Mouse (Mus musculus) heart, adult 9 months (tissue): ENCODE results near the gene Dars2.
A peak's percentile ranks its signal among the peaks of the same experiment; 100 is the strongest.

Source experiments
- DNase-seq, 2 experiments: peaks; one replicate each; pipeline ENCODE4 v3.0.0; 2022; ENCODE audit warnings: low spot score in 2 of 2

Gene Dars2

DNA sequence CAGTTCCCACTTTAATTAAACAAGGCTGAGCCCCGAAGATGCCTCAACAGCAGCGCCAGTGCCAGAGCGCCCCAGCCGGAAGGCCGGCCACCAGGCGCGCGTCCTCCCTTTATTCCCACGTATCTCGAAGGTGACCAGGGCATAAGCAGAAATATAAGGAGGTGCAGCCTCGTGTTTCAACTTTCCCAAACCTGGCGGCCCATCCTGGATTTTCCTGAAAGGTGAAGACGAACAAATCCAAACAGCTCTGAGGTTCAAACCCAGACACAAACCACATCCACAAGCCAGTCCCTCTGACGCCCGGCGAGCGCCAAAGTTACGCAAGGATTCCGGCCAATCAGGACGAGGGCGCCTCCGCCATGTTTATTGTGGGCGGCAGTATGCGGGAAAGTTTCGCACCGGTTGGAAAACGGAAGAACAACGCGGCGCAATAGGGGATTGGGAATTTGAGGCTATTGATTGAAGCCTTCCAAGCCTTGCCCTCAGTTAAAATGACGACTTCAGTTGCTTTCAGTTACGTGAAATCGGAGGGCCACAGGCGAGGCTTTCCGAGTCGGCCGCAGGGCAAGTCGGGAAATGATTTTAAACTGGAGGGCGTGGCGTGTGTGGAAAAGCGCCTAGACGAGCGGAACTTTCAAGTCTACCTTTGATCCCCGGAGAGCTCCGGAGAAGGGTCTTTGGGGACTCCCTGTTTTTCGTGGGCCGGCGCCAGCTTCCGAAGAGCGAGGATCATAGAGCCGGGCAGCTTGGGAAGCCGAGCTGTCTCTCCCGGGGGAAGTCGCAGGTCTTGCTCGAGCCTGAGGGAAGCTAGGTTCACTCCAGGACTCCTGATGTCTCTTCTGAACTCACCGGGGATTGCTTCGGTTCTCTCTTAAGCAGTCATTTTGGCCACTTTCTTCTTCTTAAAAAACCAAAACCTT is at the start of gene Dars2, which contains the start of gene Cenpl:
Gene Dars2, minus strand, starts transcription at position 307 of the 920 bp plus-strand sequence.
Gene Cenpl, plus strand, starts transcription at position 362 of the 920 bp plus-strand sequence.
- peak; percentile 98 for DNase-seq

DNA sequence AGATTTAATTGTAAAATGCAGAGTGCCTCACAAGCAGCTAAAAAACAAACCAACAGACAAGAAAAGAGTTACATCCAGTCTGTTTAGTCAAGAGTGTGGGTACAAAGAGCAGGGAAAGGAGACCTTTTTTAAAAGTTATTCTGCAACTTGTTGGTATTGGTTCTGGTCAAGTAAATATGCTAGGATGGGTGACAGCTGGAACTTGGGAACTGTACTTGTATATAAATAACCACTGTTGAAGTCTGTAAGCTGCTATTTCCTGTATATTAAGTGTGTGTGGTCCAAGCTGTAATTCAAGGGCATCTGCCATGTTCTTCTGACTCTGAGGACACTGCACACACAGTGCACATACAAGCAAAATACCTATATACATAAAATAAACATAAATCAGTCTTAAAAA is 44.1 kb upstream of the Dars2 start:
- DNase-seq: no peak

DNA sequence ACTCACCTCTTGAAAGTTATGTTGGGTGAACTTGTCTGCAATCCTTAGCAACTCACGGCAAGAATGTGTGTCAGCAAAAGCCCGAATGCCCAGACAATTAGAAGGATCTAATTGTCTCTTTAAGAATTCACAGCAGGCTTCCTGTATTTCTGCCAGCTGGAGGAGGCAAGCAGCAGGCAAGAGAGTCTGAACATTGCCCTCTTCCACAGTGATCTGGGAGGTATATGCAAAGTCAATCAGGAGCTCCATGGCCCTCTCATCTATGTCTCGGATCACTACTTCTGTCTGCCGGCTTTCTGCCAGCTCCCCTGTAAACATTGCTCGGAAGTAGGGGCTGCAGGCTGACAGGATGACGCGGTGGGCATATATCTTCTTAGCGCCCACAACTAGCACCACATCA is 38.8 kb upstream of the Dars2 start:
- no peak for DNase-seq

DNA sequence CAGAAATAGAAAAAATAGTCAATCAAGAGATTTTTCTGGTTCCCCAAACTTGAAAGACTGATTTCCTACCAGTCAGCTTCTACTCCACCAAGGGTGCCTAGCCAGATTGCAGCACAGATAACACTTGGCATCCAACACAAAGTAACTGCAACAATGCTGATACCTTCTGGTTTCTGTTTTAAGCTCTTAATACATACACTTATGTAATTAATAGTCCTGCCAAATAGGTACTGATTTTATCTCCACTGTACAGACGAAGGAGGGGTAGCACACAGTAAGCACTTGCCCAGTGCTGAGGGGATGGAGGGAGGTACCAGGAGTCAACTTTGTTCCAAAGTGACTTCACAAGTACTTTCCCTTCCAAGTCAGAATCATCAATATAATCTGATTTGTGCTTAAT is 33.4 kb upstream of the Dars2 start:
- no peak for DNase-seq

DNA sequence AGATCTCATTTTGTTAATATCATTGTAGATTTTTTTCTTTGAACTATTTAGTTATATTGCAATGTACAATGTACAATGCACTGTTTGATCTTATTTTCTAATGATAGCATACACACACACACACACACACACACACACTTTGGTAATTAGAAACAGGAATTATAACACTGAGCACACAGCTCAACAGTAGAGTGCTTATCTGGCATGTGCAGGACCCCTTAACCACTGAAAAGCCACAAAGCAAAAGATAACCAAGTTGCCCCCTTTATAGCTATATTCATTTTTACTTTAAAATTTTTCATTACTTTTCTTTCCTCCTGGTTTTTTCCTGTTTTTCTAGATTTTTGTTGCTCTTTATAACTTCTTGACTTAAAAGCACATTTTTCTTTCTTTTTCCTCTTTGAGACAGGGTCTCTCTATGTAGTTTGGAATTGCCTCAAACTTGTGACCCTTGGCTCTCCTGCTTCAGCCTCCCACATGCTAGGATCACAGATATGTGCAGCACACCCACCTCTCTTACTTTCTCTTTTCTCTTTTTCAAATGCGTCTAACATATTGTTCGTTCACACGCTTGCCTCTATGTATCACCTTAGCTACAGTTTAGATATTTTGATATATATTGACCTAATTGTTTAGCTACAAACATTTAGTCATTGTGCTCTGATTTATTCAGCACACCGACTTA is 29.4 kb upstream of the Dars2 start:
- DNase-seq: no peak

DNA sequence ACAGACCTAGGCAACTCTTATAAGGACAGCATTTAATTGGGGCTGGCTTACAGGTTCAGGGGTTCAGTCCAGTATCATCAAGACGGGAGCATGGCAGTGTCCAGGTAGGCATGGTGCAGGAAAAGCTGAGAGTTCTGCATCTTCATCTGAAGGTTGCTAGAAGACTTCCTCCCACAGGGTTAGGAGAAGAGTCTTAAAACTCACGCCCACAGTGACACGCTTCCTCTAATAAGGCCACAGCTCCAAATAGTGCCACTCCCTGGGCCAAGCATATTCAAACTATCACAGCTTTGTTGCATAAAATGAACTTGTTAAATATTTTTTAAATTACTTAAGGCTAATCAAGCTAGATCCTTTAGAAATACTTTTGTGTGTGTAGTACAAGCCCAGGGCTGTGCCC is 6.8 kb upstream of the Dars2 start:
- DNase-seq: no peak

DNA sequence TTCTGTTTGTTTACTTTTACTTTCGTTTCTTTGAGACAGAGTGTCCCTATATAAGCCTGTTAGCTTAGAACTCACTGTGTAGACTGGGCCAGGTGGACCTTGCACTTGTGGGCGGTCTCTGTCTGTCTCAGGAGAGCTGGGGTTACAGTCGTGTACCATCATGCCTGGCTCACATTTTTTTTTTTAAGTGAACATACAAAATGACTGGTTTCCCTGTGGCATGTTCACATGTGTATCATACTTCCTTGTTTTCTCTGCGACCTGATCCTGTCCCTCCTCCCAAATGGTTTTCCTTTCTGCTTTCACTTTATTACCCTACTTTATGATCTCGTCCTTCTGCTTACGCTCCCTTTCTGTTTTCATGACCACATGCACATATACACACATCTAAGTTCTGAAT is 5.8 kb upstream of the Dars2 start:
- DNase-seq: no peak

DNA sequence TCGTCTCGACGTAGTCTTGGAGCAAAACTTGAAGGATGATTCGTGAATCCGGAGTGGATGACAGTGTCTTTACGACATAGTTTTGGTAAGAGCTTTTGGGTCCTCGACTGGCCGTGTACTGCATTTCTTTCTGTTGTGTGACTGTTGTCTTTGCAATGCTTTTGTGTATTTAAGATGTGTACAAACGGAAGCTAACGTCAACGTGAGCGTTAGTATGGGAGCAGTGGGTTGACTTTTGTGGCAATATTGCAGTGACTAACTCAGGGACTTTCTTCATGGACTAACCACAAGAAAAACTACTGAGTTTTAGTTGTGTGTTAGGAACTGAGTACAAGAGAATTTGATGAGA is 788 bp upstream of the Dars2 start:
- DNase-seq: peak in 1 of 2 experiments; percentile 3

DNA sequence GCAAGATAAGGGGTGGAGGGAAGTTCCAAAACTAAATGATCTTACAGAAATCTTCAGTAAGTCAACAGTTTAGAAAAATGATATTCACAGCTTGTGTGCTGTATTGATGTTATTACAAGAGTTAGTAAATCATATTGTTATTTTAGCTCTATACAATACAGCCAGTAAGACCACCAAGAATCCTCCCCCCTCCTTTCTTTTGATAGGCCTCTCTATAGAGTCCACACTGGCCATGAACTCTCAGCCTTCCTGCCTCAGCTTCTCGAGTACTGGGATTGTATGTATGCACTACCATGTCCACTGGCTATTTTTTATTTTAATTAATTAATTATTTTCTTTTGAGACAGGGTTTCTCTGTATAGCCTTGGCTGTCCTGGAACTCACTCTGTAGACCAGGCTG is 7.1 kb downstream of the Dars2 start:
- DNase-seq: no peak

DNA sequence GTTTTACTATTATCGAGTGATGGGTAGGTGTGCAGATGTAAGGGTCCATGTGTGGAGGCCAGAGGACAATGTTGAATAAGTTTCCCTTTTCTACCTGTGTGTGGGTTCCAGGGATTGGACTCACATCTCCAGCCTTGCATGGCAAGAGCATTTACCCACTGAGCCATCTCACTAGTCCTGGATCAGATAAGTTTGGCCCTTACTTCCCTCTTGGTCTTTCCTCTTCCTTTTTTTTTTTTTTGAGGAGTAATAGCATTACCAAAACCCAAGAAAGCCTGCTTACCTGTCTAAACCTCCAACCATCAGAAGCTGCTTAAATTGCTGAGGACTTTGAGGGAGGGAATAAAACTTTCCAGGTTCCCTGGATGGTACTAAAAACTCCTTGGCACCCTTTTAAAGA is 13.3 kb downstream of the Dars2 start:
- no peak for DNase-seq

DNA sequence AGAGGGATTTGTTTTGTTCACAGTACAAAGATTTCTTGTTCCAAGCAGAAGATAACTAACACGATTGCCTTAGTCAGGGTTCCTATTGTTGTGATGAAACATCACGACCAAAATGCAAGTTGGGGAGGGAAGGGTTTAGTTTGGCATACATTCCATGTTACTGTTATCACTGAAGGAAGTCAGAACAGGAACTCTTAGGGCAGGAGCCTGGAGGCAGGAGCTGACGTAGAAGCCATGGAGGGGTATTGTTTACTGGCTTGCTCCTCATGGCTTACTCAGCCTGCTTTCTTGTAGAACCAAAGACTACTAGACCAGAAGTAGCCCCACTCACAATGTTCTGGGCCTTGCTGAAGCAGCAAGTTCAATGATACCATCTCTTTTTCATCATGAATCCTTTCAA is 23.5 kb downstream of the Dars2 start:
- no peak for DNase-seq

DNA sequence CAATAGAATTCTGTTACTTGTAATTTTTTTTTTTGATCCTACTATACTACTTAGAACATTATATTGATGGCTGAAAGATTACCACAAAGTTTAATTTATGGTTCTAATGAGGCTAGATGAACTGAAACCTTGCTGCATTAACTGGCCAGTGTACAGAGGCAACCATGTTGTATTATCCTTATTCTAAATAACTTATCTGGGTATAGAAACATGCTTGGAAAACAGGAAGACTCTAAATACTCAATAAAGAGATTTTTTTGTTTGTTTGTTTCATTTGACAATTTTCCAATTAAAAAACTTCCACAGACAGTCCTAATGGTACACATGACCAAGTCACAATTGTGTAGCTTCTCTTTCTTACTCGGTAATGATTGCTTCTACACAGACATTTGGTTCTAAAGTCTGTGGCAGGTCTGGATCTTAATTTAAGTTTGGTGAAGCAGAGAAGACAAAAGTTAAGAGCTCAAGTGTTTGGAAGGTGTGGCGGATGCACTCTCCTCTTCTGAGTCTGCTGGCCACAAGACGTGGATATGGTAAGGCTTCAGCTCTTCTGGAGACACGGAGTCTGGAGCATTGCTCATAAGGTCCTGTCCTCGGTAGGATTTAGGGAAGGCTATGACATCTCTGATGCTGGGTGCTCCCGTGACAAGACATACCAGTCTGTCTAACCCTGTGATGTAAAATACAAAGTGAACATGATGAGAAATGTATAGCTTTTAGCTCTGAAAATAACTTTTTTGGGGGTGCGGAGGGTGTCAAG is 29.0 kb downstream of the Dars2 start:
- DNase-seq: no peak

DNA sequence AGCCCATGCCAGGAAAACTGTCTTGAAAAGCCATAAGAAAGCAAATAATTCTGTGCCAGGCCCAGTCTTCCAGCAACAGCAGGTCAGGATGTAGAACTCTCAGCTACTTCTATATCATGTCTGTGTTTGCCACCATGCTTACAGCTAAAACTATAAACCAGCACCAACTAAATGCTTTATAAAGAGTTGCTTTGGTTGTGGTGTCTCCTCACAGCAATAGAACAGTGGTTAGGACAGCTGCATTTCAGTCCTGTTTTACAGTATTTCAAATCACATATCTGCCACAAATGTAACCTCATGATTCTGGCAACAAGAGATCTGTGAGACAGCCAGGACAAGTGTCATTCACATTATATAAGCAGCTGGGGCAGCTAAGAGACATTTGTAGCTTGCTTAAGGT is 29.6 kb downstream of the Dars2 start:
- no peak for DNase-seq

DNA sequence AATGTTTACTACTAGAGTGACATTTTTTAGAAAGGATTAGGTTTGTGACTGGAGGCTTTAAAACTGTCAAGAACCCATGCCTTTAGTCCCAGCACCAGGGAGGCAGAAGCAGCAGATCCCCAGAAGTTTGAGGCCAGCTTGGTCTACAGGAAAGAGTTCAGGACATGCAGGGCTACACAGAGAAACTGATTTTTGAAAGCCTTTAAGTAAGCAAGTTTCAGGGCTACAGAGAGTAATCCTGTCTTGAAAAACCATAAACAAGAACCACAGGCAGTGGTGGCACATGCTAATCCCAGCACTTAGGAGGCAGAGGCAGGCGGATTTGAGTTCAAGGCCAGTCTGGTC is 30.1 kb downstream of the Dars2 start:
- DNase-seq: no peak

DNA sequence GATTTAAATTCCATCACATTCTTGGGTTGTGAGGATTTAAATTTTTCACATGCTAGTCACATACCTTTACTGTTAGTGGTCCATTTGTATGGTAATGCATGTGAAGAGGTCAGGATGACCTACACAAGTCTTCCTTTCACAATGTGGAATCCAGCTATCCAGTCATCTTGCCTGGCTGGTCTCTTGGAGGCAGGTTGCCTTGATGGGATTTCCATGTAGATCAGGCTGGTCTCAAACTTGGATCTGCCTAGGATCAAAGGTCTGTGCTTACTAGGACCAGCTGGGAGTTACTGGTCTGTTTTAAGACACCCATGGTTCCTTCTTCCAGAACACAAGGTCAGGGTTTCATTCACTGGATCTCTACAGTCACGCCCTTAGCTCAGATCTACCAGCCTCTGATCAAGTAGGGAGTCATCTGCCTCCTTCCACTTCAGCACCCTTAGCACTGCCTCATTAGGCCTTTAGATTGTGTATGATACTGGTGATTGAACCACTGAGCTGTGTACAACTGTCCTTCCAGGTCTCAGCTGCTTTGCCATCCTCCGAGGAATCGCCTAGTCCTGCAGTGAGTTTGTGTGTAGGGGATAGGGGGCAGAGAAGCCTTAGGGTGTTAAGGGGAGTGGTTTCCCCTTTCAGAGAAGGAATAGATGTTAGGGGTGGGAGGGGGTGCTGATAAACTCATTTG is 30.6 kb downstream of the Dars2 start:
- DNase-seq: no peak

DNA sequence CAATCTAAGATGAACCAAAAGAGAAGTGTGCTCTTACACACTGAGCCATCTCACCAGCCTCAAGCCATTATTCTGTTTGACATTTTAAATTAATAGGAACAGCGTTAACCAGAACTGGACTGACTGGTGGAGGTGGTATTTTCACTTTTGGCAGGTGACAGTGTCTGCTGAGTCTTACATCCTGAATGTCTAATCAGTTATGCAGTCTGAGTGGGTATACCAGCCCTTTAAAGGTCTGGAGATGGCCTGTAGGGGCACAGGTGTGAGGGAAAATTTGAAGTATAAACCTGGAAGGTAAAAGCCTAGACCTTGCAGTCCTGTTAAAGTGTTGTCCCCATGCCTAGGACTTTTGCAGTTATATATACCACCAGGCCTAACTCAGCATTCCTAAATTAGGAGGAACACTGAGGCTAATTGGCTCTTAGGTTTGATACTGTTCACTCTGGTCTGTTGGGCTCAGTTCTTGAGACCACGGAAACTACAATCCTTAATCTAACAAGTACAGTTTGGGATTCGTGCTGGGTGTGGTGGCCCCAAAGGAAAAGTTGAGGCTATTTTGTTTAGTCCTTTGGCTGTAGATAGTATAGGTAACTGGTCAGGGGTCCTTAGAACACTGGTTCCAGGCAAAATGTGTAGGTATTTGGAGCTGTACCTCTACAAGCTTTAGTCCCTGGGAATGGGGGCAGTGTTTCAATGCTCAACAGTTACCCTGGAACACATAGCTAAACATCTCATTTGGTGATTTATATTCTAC is 31.3 kb downstream of the Dars2 start:
- DNase-seq: no peak

DNA sequence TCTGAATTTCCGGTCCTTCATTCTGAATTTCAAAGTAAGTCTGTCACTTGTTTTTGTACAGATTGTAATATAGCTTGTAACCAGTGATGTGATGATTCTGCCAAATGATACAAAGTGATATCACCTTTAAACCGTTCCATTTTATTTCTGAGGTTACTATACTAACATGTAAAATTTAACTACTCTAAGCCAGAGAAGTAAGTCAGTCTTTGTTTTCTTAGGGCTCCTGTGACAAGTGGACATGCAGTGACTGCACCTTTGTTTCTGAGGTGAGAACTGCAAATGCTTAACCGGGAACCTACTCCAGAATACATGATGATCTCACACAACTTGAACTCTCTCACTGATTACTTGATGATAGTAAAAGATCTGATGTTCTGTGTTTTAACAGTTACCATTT is 32.5 kb downstream of the Dars2 start:
- DNase-seq: no peak

DNA sequence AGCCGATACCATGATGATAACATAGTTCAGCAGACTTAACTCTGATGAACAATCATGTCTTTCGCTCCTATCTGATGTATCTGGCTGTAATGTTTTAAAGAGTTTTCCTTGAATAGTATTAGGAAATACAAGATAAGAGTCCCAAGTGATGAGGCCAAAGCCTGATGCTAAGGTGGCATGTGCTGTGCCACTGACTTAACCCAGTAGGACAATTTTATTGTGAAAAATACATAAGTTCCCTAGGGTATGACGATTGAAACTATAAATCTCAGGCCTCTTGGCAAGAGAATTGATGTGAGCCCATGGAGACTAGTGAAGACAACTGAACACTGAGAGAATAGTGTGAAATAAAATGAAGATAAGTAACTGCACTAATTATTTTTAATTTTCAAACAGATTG is 32.9 kb downstream of the Dars2 start:
- no peak for DNase-seq

DNA sequence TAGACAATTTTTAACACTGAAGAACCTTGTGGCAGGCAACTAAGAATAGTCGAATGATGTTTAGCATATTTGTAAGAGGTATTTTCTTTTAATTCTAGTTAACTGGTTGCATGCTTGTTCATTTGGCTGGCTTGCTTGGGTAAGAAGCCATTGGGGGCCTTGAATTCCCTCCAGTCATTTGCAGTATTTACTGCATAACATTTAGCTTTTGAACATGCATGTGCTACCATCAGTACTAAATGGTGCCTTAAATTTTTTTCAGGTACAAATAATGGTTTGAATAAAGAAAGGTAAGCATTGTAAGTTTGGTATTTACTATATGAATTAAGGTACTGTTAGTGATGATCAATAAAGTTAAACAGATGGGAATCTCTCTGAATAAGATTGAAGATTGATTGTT is 33.4 kb downstream of the Dars2 start:
- DNase-seq: no peak

DNA sequence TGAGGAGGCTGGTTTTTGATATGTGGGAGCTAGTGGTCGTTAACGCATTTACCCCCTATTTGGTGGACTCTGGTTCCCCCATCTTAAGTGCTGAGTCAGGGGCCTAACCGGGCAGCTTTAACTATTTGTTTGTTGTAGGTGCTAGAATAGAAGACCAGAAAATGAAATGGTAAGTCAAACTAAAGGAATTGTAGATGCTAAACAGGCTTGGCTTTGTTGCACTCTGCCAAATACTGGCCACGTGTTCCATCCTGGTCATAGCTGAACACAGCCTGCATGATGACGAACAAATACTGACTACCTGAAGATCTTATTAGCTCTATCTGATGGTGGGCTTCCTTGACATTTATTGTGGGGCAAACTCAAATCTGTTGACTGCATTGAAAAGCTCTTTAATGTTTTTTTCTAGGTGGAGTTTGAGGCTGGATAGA is 34.0 kb downstream of the Dars2 start:
- DNase-seq: no peak

DNA sequence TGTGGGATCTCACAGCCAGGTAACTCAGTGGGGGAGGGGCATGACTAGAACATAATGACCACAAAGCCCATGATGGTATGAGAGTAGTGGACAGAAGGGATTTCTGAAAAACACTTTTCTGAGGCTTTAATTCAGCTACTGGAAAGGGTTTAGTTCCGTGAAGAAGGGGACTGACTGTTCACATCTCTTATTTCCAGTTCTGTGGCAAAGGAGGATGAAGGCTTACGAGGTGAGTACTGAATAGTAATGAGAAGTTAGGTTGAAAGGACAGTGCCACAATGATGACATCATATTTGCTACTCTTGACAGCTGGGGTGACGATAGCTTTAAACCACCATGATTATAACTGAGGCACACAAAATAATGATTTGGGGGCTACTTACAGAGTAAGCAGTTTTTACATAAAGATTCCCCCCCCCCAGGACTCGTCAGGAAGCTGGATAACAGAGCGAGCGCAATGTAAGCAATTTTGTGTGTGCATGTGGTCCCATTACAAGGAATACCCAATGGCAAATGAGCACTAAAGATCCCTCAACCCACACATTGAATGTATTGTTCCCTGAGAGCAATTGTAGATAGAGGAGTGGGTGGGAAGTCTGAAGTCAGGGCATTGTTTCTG is 34.6 kb downstream of the Dars2 start:
- DNase-seq: peak in 1 of 2 experiments; percentile 16
